Comparison of ENCODE assay signal across 12 mouse cellular contexts in genomic region chr2:94360398-94360973, GRCm38 (mm10). TPM values are rescaled to one million over a fixed set of nuclear protein-coding genes. Genes with fewer than 3 reads are reported as not detected.
DNase-seq lines count a peak whose midpoint lies in the region; ATAC-seq and TF ChIP-seq lines count a peak whose summit lies in the region.
"Had no signal": no experiment of that assay in that cellular context is flagged by ENCODE, and none has a peak within 500 bp of the region (broad histone marks: within the 10 kb centered on the region; RNA-seq: fewer than 3 reads in every experiment).

No protein-coding gene starts in this region.

- H3K4me1 ChIP-seq in cerebellum, adult 2 months (ENCODE audit: control insufficient read depth, insufficient read depth, low read length), result 0 out of 2 replicates have a peak, but pooled peaks cover 4% of the 10 kb centered on the region
- no peaks in the 10 kb centered on the region for H3K4me1 ChIP-seq in liver, embryonic 11.5 days (replicated peaks; ENCODE audit: control insufficient read depth, insufficient read depth, low read length)
- H3K4me1 ChIP-seq: hindbrain, embryonic 13.5 days had no signal

- H3K9ac ChIP-seq in liver, embryonic 11.5 days (ENCODE audit: low read depth, low read length), result no peak overlapping the region
- H3K9ac ChIP-seq: hindbrain, embryonic 13.5 days; liver, embryonic 14.5 days had no signal

- H3K4me2 ChIP-seq in liver, embryonic 11.5 days, result no peak overlapping the region
- H3K4me2 ChIP-seq: hindbrain, embryonic 13.5 days had no signal

- H3K27me3 ChIP-seq in cerebellum, adult 2 months (ENCODE audit: control insufficient read depth, insufficient read depth, low read length), result no peaks in the 10 kb centered on the region
- H3K27me3 ChIP-seq in liver, embryonic 11.5 days (replicated peaks; ENCODE audit: control insufficient read depth, insufficient read depth, low read length), result no peaks in the 10 kb centered on the region
- H3K27me3 ChIP-seq: hindbrain, embryonic 13.5 days; Patski had no signal

- peak overlapping the region; percentile 67; the same call in 1 of the 2 replicates for H3K27ac ChIP-seq in cerebellum, adult 2 months (ENCODE audit: insufficient read depth, low read length)
- H3K27ac ChIP-seq in liver, embryonic 11.5 days (ENCODE audit: low read depth, low read length), result no peak overlapping the region
- H3K27ac ChIP-seq: hindbrain, embryonic 13.5 days; liver, embryonic 14.5 days had no signal

- H3K9me3 ChIP-seq in liver, embryonic 11.5 days (ENCODE audit: control insufficient read depth, low read length), result no peaks in the 10 kb centered on the region
- H3K9me3 ChIP-seq: hindbrain, embryonic 13.5 days had no signal

- 14% methylated on average over 4 of the region's 4 CpGs for WGBS in cerebellum, adult 2 months
- 43% methylated on average over 4 of the region's 4 CpGs for WGBS in liver, embryonic 11.5 days

- peak; percentile 8 to 10 for DNase-seq in spleen, adult 18-20 months
- no peak for DNase-seq in spleen, postnatal 4 days (ENCODE audit: low spot score in 2 of 2)
- peak; percentile 50 to 65 for DNase-seq in cerebellum, adult 2 months
- DNase-seq in thymus, postnatal 36 days, result peak; percentile 3 to 15
- no peak for DNase-seq in liver, embryonic 11.5 days (ENCODE audit: low spot score)
- DNase-seq in gastrocnemius, postnatal 14 days, result no peak
- DNase-seq in kidney, postnatal 4 days, result no peak
- DNase-seq: layer of hippocampus, adult 9-11 months had no signal

- peaks cover 24% of the 10 kb centered on the region for H3K36me3 ChIP-seq in liver, embryonic 11.5 days (ENCODE audit: control insufficient read depth, insufficient read depth, low read length)

- no peak overlapping the region for H3K4me3 ChIP-seq in cerebellum, adult 2 months (replicated peaks; ENCODE audit: insufficient read depth, low read depth, low read length)
- no peak overlapping the region for H3K4me3 ChIP-seq in liver, embryonic 11.5 days (ENCODE audit: low read depth, low read length)
- H3K4me3 ChIP-seq: hindbrain, embryonic 13.5 days had no signal

- TF ChIP-seq POLR2A in cerebellum, adult 2 months (IDR thresholded peaks at IDR 0.05; ENCODE audit: borderline replicate concordance, insufficient read depth, low read length), result no peak

- no peak for TF ChIP-seq CTCF in cerebellum, adult 2 months (IDR thresholded peaks at IDR 0.05; ENCODE audit: borderline replicate concordance, insufficient read depth, low read depth, low read length)

- ATAC-seq in megakaryocyte, adult 5-6 weeks (ENCODE audit: poor library complexity, severe bottlenecking), result peak; percentile 97
- no peak for ATAC-seq in liver, embryonic 11.5 days (replicated peaks; ENCODE audit: low FRiP score)
- ATAC-seq: Patski had no signal

- intact Hi-C loops in gastrocnemius, postnatal 14 days (cut with DNase I; ENCODE audit: low total_unique reads), result loop anchor here (10.0 kb wide), 1 partner anchor 74 kb away; the partner anchor contains the start of gene Api5

RNA-seq across cellular contexts. Expression of gene Ttc17, which starts 46.0 kb away (rescaled TPM):
- polyA plus RNA-seq in cerebellum, adult 2 months (2012; rRNA removed), result 44.6 and 46.1 TPM in 2 replicates
- 28.0 and 38.5 TPM in 2 replicates for total RNA-seq in megakaryocyte, adult 5-6 weeks (2015)
- 26.6 and 40.2 TPM in 2 replicates for total RNA-seq in megakaryocyte, adult 5-6 weeks (2017)
- polyA plus RNA-seq in liver, embryonic 11.5 days (2014; fragmentation: Nextera tagmentation; extraction: Ambion mirVana), result 9.4 and 10.8 TPM in 2 replicates
- total RNA-seq in gastrocnemius, postnatal 14 days (2021), result 10 to 100 TPM; 13.7 to 15.3 TPM

Comparison
In these comparisons a context has a peak if more than half of its experiments do, and no peak if none do; other contexts are left out.
1. DNase-seq: peak in spleen, adult 18-20 months (2 of 2), cerebellum, adult 2 months (2 of 2) and thymus, postnatal 36 days (2 of 2); none in spleen, postnatal 4 days (0 of 2), liver, embryonic 11.5 days (single experiment), gastrocnemius, postnatal 14 days (single experiment) and kidney, postnatal 4 days (0 of 2).